Mouse (Mus musculus): ENCODE measurements around the gene Selenbp2. TPM values are rescaled to one million over a fixed set of nuclear protein-coding genes. Genes with fewer than 3 reads are reported as not detected.
"Not testable (repeated sequence)": the region's sequence is repeated elsewhere in the genome, so short reads cannot be mapped to it uniquely, and the experiment has no call there.

The Selenbp2 gene
- 0.54 and 0.76 TPM in 2 replicates for polyA plus RNA-seq (2016; fragmentation: Nextera tagmentation; extraction: Ambion mirVana)

GRCm38 (mm10) chr3:94693329-94693825 lies at the start of gene Selenbp2:
Gene Selenbp2, plus strand, starts transcription at chr3:94693556.
- Histone ChIP-seq H3K4me1 (replicated peaks) (peaks cover 9% of the 10 kb centered on the region), H3K9ac (no peak within 1 kb of the TSS), H3K4me3 (no peak within 1 kb of the TSS), H3K4me2 (no peak within 1 kb of the TSS), H3K27me3 (replicated peaks) (no peaks in the 10 kb centered on the region), H3K9me3 (replicated peaks) (no peaks in the 10 kb centered on the region), H3K36me3 (no peaks in the 10 kb centered on the region), H3K27ac (ENCODE audit: poor library complexity, severe bottlenecking) (no peak within 1 kb of the TSS)
- WGBS: 51% methylated on average over 5 of the region's 5 CpGs
- no peak for ATAC-seq (ENCODE audit: insufficient number of reproducible peaks, low FRiP score)

- peak overlapping the region; percentile 47; the same call in 1 of the 2 replicates for H3K4me2 ChIP-seq
- H3K9ac ChIP-seq: no peak overlapping the region
- 25% methylated on average over 6 of the region's 6 CpGs for WGBS
- ATAC-seq (ENCODE audit: insufficient number of reproducible peaks, low FRiP score): peak; percentile 85
- peaks cover 26% of the 10 kb centered on the region for H3K4me1 ChIP-seq (replicated peaks)
- no peaks in the 10 kb centered on the region for H3K9me3 ChIP-seq (replicated peaks)
- no peaks in the 10 kb centered on the region for H3K27me3 ChIP-seq (replicated peaks)
- peak overlapping the region; percentile 83 for H3K27ac ChIP-seq (ENCODE audit: poor library complexity, severe bottlenecking)
- H3K36me3 ChIP-seq: no peaks in the 10 kb centered on the region
- no peak overlapping the region for H3K4me3 ChIP-seq
These were observed 44.4 kb upstream of the Selenbp2 start for GRCm38 (mm10) chr3:94648755-94649590.

GRCm38 (mm10) chr3:94650409-94650808 lies 42.9 kb upstream of the Selenbp2 start:
- no peak overlapping the region for H3K27ac ChIP-seq (ENCODE audit: poor library complexity, severe bottlenecking)
- 85% methylated on average over 7 of the region's 7 CpGs for WGBS

GRCm38 (mm10) chr3:94653967-94654366 lies 39.4 kb upstream of the Selenbp2 start:
- 65% methylated on average over 1 of the region's 1 CpGs for WGBS
- H3K27ac ChIP-seq (ENCODE audit: poor library complexity, severe bottlenecking); H3K4me2 ChIP-seq; ATAC-seq (ENCODE audit: insufficient number of reproducible peaks, low FRiP score); H3K9ac ChIP-seq; H3K36me3 ChIP-seq; H3K27me3 ChIP-seq (replicated peaks); H3K4me3 ChIP-seq; H3K9me3 ChIP-seq (replicated peaks): not testable (repeated sequence)
- H3K4me1 ChIP-seq (replicated peaks): peaks cover 25% of the 10 kb centered on the region

More at GRCm38 (mm10) chr3:94650409-94650808, 42.9 kb upstream of the Selenbp2 start:
- no peak for ATAC-seq (ENCODE audit: insufficient number of reproducible peaks, low FRiP score)
- Histone ChIP-seq H3K4me1 (replicated peaks) (peaks cover 26% of the 10 kb centered on the region), H3K36me3 (no peaks in the 10 kb centered on the region), H3K4me2 (no peak overlapping the region), H3K9ac (no peak overlapping the region), H3K9me3 (replicated peaks) (no peaks in the 10 kb centered on the region), H3K27me3 (replicated peaks) (no peaks in the 10 kb centered on the region), H3K4me3 (no peak overlapping the region)

GRCm38 (mm10) chr3:94657852-94658739 lies 35.3 kb upstream of the Selenbp2 start:
- H3K27me3 ChIP-seq (replicated peaks); H3K36me3 ChIP-seq; H3K4me1 ChIP-seq (replicated peaks); H3K9me3 ChIP-seq (replicated peaks); H3K27ac ChIP-seq (ENCODE audit: poor library complexity, severe bottlenecking): not testable (repeated sequence)
- peak overlapping the region; percentile 72 for H3K9ac ChIP-seq
- H3K4me3 ChIP-seq: peak overlapping the region; percentile 54
- peak; percentile 44; the same call in 1 of the 2 replicates for ATAC-seq (ENCODE audit: insufficient number of reproducible peaks, low FRiP score)
- 3% methylated on average over 26 of the region's 47 CpGs for WGBS
- peak overlapping the region; percentile 87 for H3K4me2 ChIP-seq

- peak within 1 kb of the TSS; percentile 87 for H3K4me2 ChIP-seq
- H3K9ac ChIP-seq: peak within 1 kb of the TSS; percentile 72
- under 1% methylated on average over 24 of the region's 33 CpGs for WGBS
- H3K27ac ChIP-seq (ENCODE audit: poor library complexity, severe bottlenecking): 0 out of 2 replicates have a peak within 1 kb of the TSS, but pooled peaks have one; percentile 15
- H3K9me3 ChIP-seq (replicated peaks); H3K36me3 ChIP-seq; H3K27me3 ChIP-seq (replicated peaks); H3K4me1 ChIP-seq (replicated peaks): not testable (repeated sequence)
- H3K4me3 ChIP-seq: peak within 1 kb of the TSS; percentile 54
- peak; percentile 94 for ATAC-seq (ENCODE audit: insufficient number of reproducible peaks, low FRiP score)
These were observed 34.6 kb upstream of the Selenbp2 start, which contains the start of gene Tuft1 for GRCm38 (mm10) chr3:94658740-94659095. Gene Tuft1, minus strand, starts transcription at chr3:94658872.

GRCm38 (mm10) chr3:94659142-94659748 lies 34.1 kb upstream of the Selenbp2 start:
- H3K9me3 ChIP-seq (replicated peaks); H3K36me3 ChIP-seq; H3K4me1 ChIP-seq (replicated peaks); H3K9ac ChIP-seq; H3K27me3 ChIP-seq (replicated peaks): not testable (repeated sequence)
- ATAC-seq (ENCODE audit: insufficient number of reproducible peaks, low FRiP score): peak; percentile 72
- Histone ChIP-seq H3K4me2 (peak overlapping the region; percentile 52), H3K27ac (ENCODE audit: poor library complexity, severe bottlenecking) (0 out of 2 replicates have a peak overlapping the region, but pooled peaks have one; percentile 15), H3K4me3 (peak overlapping the region; percentile 9)
- 24% methylated on average over 8 of the region's 10 CpGs for WGBS

- H3K9ac ChIP-seq; H3K27ac ChIP-seq (ENCODE audit: poor library complexity, severe bottlenecking); H3K36me3 ChIP-seq; H3K4me3 ChIP-seq; H3K27me3 ChIP-seq (replicated peaks); ATAC-seq (ENCODE audit: insufficient number of reproducible peaks, low FRiP score); H3K4me1 ChIP-seq (replicated peaks); H3K4me2 ChIP-seq; H3K9me3 ChIP-seq (replicated peaks): not testable (repeated sequence)
- WGBS: 85% methylated on average over 2 of the region's 2 CpGs
These were observed 32.5 kb upstream of the Selenbp2 start for GRCm38 (mm10) chr3:94660841-94661240.

- H3K9ac ChIP-seq; H3K4me2 ChIP-seq; H3K9me3 ChIP-seq (replicated peaks); H3K27ac ChIP-seq (ENCODE audit: poor library complexity, severe bottlenecking); H3K4me3 ChIP-seq; H3K27me3 ChIP-seq (replicated peaks); H3K36me3 ChIP-seq; H3K4me1 ChIP-seq (replicated peaks): not testable (repeated sequence)
- ATAC-seq (ENCODE audit: insufficient number of reproducible peaks, low FRiP score): peak; percentile 60
- 37% methylated on average over 5 of the region's 5 CpGs for WGBS
These were observed 28.1 kb upstream of the Selenbp2 start for GRCm38 (mm10) chr3:94665060-94665802.

GRCm38 (mm10) chr3:94665896-94666295 lies 27.5 kb upstream of the Selenbp2 start:
- peak overlapping the region; percentile 42 for H3K4me2 ChIP-seq
- WGBS: 8% methylated on average over 7 of the region's 7 CpGs

More at GRCm38 (mm10) chr3:94665896-94666295, 27.5 kb upstream of the Selenbp2 start:
- not testable (repeated sequence) for H3K9ac ChIP-seq; H3K4me1 ChIP-seq (replicated peaks); H3K36me3 ChIP-seq; H3K27me3 ChIP-seq (replicated peaks); H3K9me3 ChIP-seq (replicated peaks); H3K4me3 ChIP-seq
- peak; percentile 88 for ATAC-seq (ENCODE audit: insufficient number of reproducible peaks, low FRiP score)
- peak overlapping the region; percentile 64 for H3K27ac ChIP-seq (ENCODE audit: poor library complexity, severe bottlenecking)
